Mouse (Mus musculus) liver (tissue): ENCODE measurements around the gene Dock7.

Experiments used
- DNase-seq: peaks from one replicate; pipeline ENCODE4 v3.0.0-alpha.2; 2020; ENCODE audit warnings: mixed read lengths

Dock7 gene

DNA sequence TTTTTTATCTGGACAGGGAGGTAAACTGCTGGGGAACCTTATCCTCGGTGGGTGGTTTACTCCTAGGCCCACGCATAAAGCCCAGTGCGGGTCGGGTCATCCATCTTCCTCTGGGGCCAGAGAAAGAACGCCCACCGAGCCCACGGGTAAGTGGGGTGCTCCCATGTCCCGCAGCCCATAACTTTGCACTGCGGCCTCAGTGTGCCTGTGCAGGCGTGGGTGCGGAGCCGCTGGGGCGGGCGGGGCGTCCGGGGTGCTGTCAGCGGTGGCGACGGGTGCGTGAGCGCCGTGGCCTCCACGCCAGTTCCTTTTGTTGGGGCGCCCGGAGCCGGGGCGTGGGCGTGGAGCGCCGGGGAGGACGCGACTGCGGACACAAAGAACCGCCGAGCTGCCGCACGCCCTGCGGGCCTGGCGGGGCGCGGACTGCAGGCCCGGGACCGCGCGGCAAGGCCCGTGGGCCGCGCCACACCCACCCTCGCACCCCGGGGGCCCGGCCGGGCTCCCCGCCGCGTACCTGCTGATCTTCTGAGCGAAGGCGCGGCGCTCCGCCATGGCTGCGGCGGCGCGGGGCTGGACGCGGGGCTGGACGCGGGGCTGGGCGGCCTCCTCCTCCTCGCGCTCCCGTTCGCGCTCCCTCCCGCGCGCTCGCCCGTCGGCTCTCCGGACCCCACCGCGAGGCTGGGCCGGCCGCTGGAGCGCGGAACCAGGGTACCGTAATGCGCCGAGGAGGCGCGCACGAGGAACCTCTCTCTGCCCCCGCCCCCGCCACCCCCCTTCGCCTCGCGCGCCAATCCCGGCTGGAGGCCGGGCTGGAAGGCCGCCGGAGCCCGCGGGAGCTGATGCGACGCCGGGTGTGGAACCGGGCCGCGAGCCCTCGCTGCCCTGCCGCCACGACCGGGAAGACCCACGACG, at the start of gene Dock7:
Gene Dock7 (minus strand): TSS at position 705 of the 912 bp plus-strand sequence.
- peak; percentile 84 for DNase-seq

- DNase-seq = no peak
Measured at GRCm38 (mm10) chr4:99168869-99169268, 48.2 kb upstream of the Dock7 start.

DNA sequence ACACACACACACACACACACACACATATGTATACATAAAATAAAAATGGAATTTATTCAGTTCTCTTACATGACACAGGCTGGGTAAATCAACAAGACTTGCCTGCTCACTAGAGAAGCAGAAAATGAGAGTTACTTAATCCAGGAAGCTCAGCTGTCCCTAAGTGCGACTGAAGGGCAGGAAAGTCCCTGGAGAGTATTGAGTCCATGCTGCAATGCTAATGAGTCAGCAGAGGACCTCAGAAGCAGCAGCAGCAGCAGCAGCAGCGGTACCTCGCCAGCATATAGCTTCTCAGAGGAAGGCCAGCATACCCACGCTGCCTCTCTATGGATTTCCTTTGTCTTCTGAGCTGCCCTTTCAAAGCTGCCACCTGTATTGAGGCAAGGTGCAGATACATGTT, 42.8 kb upstream of the Dock7 start:
- no peak for DNase-seq

DNA sequence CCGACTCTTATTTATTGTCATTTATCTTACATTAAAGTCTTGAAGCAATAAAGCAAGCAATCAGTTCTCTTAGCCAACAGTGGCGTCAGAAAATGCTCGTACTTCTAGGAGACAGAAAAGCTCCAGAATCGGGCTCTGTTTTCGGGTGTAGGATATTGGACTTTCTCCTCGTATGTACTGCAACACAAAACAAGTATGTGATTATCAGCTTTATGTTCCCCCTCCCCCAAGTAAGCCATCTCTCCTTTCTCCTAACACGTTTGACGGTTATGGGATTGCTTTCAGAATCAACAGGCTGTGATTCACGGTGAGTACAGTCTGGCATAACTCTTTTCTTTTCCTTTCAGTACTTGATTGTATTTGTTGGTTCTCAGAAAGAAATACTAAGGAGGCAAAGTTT, 42.3 kb upstream of the Dock7 start:
- no peak for DNase-seq

- DNase-seq = no peak
Measured at GRCm38 (mm10) chr4:99161457-99161971, 40.8 kb upstream of the Dock7 start.

- DNase-seq = no peak
Measured at GRCm38 (mm10) chr4:99160899-99161298, 40.2 kb upstream of the Dock7 start.

DNA sequence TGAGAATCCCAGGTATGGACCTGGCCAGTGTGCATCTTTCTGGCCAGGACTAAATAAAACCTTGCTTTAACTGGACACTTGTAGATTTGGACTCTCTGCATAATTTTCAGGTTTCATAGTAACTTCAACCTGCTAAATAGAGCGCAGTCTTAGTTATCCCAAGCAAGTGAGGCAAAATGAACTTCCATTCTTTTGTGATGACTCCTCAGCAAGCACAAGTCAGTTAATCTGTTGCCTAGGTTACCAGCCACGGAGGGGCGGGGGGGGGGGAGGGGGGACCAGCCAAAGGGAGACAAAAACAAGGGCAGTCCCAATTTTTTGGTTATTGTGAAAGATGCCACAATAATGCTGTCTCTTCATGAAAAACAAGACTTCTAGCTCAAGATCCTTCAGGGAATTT, 39.7 kb upstream of the Dock7 start:
- no peak for DNase-seq

DNA sequence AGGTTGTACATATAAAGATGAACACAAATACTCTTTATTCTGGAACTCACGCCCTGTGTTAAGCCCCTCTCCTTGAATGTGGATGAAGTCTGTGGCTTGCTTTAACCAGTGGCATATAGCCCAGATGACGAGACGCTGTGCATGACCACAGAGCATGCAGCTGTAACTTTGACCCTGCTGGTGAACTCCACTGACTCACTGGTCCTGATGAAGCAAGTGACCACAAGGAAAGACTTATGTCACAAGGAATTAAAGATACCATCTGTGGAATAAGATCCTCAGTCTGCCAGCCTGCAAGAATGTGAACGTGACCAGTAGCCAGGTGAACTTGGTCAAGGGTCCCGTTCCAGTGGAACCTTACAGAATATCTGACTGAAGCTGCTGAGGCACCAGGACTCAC, 37.8 kb upstream of the Dock7 start:
- DNase-seq = no peak

DNA sequence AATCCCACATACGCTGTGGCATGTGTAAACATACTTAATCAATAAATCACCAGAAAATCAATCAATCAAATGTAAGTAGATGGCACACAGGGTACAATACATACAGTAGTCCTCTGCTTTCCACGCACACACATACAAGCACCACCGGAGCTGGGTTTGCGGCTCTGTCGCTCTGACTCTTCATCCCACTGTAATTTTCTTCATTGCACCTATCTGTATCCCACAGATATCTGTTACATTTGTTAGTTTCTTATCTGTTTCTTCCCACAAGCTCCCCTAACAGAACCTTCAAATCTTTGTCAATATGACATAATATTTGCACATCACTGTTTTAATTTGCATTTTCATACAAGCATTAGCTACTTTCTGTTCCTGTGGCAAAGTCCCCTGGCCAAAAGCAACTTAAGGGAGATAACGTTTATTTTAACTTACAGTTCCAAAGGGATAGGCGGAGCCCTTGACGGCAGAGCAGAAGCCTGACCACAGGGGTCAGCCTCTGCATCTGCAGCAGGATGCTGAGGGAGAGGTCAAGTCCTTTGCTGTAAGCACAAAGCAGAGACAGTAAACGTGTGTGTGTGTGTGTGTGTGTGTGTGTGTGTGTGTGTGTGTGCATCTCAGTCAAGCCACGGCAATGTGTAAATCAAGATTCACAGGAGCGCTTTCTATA, 36.1 kb upstream of the Dock7 start:
- no peak for DNase-seq

- DNase-seq = no peak
Measured at GRCm38 (mm10) chr4:99151885-99152558, 31.3 kb upstream of the Dock7 start.

GRCm38 (mm10) chr4:99151434-99151833, 30.7 kb upstream of the Dock7 start:
- DNase-seq = no peak

GRCm38 (mm10) chr4:99143323-99143722, 22.6 kb upstream of the Dock7 start:
- DNase-seq = no peak

DNA sequence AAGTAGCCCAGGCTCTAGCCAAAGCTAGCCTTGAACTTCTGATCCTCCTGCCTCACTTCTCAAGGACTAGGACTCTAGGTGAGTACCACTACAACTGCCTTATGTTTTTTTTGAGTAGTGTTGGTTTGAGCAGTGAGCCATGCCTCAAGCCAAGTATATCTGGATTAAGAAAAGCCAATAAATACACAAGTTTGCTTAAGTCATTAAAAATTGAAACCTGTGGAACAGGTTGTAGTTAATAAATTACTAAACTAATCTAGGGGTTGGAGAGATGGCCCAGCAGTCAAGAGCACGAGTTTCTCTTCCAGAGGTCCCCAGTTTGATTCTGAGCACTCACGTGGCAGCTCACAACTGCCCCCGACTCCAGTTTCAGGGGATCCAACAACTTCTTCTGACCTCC, 20.9 kb upstream of the Dock7 start:
- DNase-seq = no peak

DNA sequence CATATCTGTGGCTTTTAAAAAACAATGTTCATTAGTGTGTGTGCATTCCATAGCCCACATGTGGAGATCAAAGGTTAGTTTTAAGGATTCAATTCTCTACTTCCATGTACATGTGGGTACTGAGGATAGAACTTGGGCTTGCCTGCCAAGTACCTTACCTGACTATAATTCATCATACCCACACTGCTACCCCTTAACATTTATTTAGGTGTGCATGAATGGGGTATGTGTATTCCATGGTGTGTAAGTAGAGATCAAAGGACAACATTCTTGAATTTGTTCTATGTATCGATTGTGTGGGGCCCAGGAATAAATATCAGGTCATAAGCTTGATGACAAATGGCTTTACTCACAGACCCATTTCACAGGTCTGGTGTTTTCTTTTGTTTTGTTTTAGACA, 20.5 kb upstream of the Dock7 start:
- no peak for DNase-seq

DNA sequence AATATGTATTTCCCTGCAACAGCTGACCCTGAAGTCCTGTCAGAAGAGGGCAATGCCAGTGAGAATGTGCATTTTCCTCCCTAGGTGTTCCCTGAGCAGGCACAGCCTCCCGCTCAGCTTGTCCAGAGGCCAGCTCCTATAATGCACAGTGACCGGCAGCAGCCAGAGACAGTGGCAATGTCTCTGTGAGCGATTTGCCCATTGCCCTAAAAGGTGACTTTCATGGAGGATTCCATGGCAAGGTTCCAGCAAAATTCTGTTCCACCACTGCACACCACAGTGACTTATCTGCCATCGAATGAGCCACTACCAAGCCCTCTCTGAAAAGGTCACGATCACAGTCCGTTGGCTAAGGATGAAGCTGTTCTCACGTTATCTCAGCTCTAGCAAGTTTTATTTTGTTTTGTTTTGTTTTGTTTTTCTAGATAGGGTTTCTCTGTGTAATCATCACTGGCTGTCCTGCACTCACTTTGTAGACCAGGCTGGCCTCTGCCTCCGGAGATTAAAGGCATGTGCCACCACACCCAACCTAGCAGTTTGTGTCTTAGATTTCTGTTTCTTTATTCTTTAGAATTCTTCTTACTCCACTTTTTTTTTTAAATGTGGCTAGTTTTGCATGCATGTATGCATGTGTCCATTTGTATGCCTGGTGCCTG, 17.4 kb upstream of the Dock7 start:
- no peak for DNase-seq

DNA sequence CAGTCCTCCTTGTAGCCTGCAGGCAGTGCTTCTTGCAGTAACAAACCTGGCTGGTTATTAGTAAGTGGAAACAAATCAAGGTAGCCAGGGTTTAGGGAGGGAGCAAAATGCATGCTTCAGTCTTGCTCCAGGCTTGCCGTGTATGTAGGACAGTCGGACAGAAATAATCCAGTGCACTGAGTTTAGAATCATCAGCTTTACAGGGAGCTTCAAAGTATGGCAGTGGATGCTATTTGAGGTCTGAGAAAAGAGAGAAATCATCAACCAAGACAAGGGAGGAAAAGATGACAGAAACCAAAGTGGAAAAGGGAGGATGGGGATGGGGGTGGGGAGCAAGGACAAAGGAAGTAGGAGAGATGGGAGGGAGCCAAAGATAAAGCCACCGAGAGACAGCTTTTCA, 13.8 kb upstream of the Dock7 start:
- DNase-seq = no peak

DNA sequence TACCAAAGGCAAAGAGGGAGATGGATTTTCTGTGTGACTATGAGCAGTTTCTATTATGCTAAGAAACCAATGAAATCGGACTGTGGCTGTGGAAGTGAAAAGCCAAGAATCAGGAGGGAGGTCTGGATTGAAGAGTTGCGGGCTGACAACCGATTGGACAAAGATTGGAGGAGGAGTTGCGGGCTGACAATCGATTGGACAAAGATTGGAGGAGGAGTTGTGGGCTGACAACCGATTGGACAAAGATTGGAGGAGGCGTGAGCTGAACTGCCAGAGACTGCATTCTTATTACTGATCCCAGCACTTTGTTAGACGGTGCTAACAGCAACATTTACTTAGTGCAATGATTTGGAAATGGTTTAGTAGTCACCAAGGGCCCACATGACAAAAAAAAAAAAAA, 12.6 kb upstream of the Dock7 start:
- DNase-seq = no peak

GRCm38 (mm10) chr4:99132686-99133085, 12.0 kb upstream of the Dock7 start:
- no peak for DNase-seq

- DNase-seq = no peak
Measured at GRCm38 (mm10) chr4:99131227-99131653, 10.5 kb upstream of the Dock7 start.

GRCm38 (mm10) chr4:99123546-99123945, 2.8 kb upstream of the Dock7 start:
- DNase-seq = no peak

DNA sequence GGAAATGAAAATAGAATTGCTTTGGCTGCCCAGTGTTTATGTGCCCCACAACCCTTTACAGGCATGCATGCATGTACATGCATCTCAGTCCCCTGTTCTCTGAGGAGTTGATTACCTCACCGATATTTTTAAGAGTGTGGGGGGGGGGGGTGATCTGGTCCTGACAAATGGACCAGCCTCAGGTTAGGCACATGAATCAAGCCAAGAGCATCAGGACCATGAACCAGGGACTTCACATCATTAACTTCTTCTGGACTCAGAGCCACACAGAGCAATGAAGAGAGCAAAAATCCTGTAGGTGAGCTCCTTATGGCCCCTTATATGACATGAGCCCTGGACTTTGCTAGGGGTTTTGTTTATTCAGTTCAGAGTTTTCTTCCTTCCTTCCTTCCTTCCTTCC, 2.1 kb upstream of the Dock7 start:
- no peak for DNase-seq

DNA sequence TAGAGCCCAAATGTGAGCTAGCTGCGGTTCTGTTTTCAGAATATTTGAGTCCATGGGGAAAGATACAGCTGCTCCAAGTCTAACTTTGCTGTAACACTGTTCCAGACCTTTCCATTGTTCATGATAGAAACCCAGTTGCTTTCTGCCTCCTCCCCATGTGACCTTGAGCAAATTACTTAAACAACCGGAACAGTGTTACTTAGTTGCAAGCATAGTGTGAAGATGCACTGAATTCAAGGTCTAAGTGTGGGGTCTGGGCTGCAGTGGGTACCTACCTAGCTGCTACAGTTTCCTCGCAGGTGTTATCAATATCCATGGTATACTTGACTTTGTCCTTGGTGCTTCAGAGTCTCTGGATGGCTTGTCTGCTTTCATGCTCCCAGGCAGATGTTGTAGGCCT, 1.3 kb upstream of the Dock7 start:
- no peak for DNase-seq
